ENCODE assay signal across 26 mouse cellular contexts in genomic region chr1:45597316-45597715, GRCm38 (mm10).
DNase-seq lines count a peak whose midpoint lies in the region; ATAC-seq and TF ChIP-seq lines count a peak whose summit lies in the region.
"Had no signal": no experiment of that assay in that cellular context is flagged by ENCODE, and none has a peak within 500 bp of the region (broad histone marks: within the 10 kb centered on the region; RNA-seq: fewer than 3 reads in every experiment).

No protein-coding gene starts in this region.

- DNase-seq in heart, adult 2 months, result no peak
- no peak for DNase-seq in stomach, postnatal 0 days (ENCODE audit: low spot score)
- no peak for DNase-seq in adrenal gland, adult 2 months
- DNase-seq in right cerebral cortex, adult 18-20 months, result no peak
- DNase-seq: adrenal gland, postnatal 14 days; cerebellum, adult 9-10 months; gastrocnemius, postnatal 25 days; heart, adult 18-20 months; heart, postnatal 4 days; kidney, adult 18-20 months; layer of hippocampus, adult 9-11 months; left cerebral cortex, postnatal 4 days; lung, postnatal 14 days had no signal

- no peaks in the 10 kb centered on the region for H3K27me3 ChIP-seq in heart, embryonic 16.5 days (ENCODE audit: control insufficient read depth, insufficient read depth, low read length)
- no peaks in the 10 kb centered on the region for H3K27me3 ChIP-seq in heart, adult 2 months (ENCODE audit: control insufficient read depth, insufficient read depth, low read length)
- H3K27me3 ChIP-seq in stomach, embryonic 14.5 days (ENCODE audit: control insufficient read depth, insufficient read depth, low read length), result no peaks in the 10 kb centered on the region
- H3K27me3 ChIP-seq in stomach, postnatal 0 days (ENCODE audit: control insufficient read depth, insufficient read depth, low read length), result no peaks in the 10 kb centered on the region
- no peaks in the 10 kb centered on the region for H3K27me3 ChIP-seq in embryonic facial prominence, embryonic 15.5 days
- H3K27me3 ChIP-seq in stomach, embryonic 16.5 days (ENCODE audit: control insufficient read depth, insufficient read depth, low read length), result no peaks in the 10 kb centered on the region
- H3K27me3 ChIP-seq: forebrain, embryonic 13.5 days; liver, embryonic 12.5 days; megakaryocyte, embryonic 14.5 days; midbrain, embryonic 13.5 days; neural tube, embryonic 13.5 days had no signal

- H3K4me3 ChIP-seq in heart, embryonic 16.5 days (ENCODE audit: low read length), result no peak overlapping the region
- no peak overlapping the region for H3K4me3 ChIP-seq in heart, adult 2 months
- no peak overlapping the region for H3K4me3 ChIP-seq in stomach, embryonic 14.5 days (ENCODE audit: low read depth, low read length)
- H3K4me3 ChIP-seq in stomach, postnatal 0 days (ENCODE audit: low read depth, low read length), result no peak overlapping the region
- no peak overlapping the region for H3K4me3 ChIP-seq in embryonic facial prominence, embryonic 15.5 days (replicated peaks)
- no peak overlapping the region for H3K4me3 ChIP-seq in stomach, embryonic 16.5 days (replicated peaks; ENCODE audit: low read length)
- H3K4me3 ChIP-seq: forebrain, embryonic 13.5 days; liver, embryonic 12.5 days; megakaryocyte, embryonic 14.5 days; midbrain, embryonic 13.5 days; neural tube, embryonic 13.5 days had no signal

- no peak overlapping the region for H3K9ac ChIP-seq in heart, embryonic 16.5 days (ENCODE audit: low read length)
- H3K9ac ChIP-seq in heart, adult 2 months (ENCODE audit: low read depth, low read length), result no peak overlapping the region
- H3K9ac ChIP-seq in stomach, embryonic 14.5 days (replicated peaks; ENCODE audit: low read depth, low read length), result no peak overlapping the region
- no peak overlapping the region for H3K9ac ChIP-seq in stomach, postnatal 0 days (ENCODE audit: low read length)
- no peak overlapping the region for H3K9ac ChIP-seq in embryonic facial prominence, embryonic 15.5 days
- no peak overlapping the region for H3K9ac ChIP-seq in stomach, embryonic 16.5 days (ENCODE audit: low read length)
- H3K9ac ChIP-seq: forebrain, embryonic 13.5 days; hindbrain, embryonic 14.5 days; liver, embryonic 12.5 days; midbrain, embryonic 13.5 days; neural tube, embryonic 13.5 days had no signal

- TF ChIP-seq CTCF in heart, adult 2 months (IDR thresholded peaks at IDR 0.05), result no peak
- TF ChIP-seq CTCF in stomach, postnatal 0 days (IDR thresholded peaks at IDR 0.05; ENCODE audit: low read depth), result no peak

- intact Hi-C loops in heart, adult 2 months (cut with DNase I), result no loop called here

- H3K9me3 ChIP-seq in heart, embryonic 16.5 days (replicated peaks; ENCODE audit: control insufficient read depth, low read length), result no peaks in the 10 kb centered on the region
- H3K9me3 ChIP-seq in stomach, embryonic 14.5 days (ENCODE audit: control insufficient read depth, low read depth, low read length), result no peaks in the 10 kb centered on the region
- no peaks in the 10 kb centered on the region for H3K9me3 ChIP-seq in stomach, postnatal 0 days (ENCODE audit: control insufficient read depth, low read length)
- H3K9me3 ChIP-seq in embryonic facial prominence, embryonic 15.5 days (replicated peaks), result no peaks in the 10 kb centered on the region
- no peaks in the 10 kb centered on the region for H3K9me3 ChIP-seq in stomach, embryonic 16.5 days (replicated peaks; ENCODE audit: control insufficient read depth, low read length)
- H3K9me3 ChIP-seq: forebrain, embryonic 13.5 days; liver, embryonic 12.5 days; megakaryocyte, embryonic 14.5 days; midbrain, embryonic 13.5 days; neural tube, embryonic 13.5 days had no signal

- no peak for ATAC-seq in heart, embryonic 16.5 days (replicated peaks; ENCODE audit: extremely low read depth, insufficient read depth, low FRiP score)
- peak; percentile 65; the same call in 1 of the 2 replicates for ATAC-seq in stomach, embryonic 14.5 days (ENCODE audit: insufficient number of reproducible peaks, insufficient read depth, low FRiP score, low read depth)
- no peak for ATAC-seq in stomach, postnatal 0 days (ENCODE audit: low FRiP score, low TSS enrichment)
- ATAC-seq in embryonic facial prominence, embryonic 15.5 days (ENCODE audit: insufficient number of reproducible peaks, low FRiP score, low TSS enrichment, low read depth), result no peak
- 0 out of 2 replicates have a peak, but pooled peaks have one; percentile 25 for ATAC-seq in stomach, embryonic 16.5 days (ENCODE audit: insufficient read depth, low FRiP score)
- ATAC-seq: activated CD4-positive, CD25-positive, alpha-beta regulatory T cell, adult 4 months; forebrain, embryonic 13.5 days; inflammation-experienced regulatory T-cells, adult 6 months; liver, embryonic 12.5 days; midbrain, embryonic 13.5 days had no signal

- 51% methylated on average over 2 of the region's 2 CpGs for WGBS in heart, embryonic 16.5 days
- WGBS in heart, adult 2 months, result 19% methylated on average over 2 of the region's 2 CpGs
- WGBS in stomach, embryonic 14.5 days, result 12% methylated on average over 2 of the region's 2 CpGs
- WGBS in stomach, postnatal 0 days, result 20% methylated on average over 2 of the region's 2 CpGs
- 18% methylated on average over 2 of the region's 2 CpGs for whole genome bisulfite sequencing in embryonic facial prominence, embryonic 15.5 days
- WGBS in stomach, embryonic 16.5 days, result 21% methylated on average over 2 of the region's 2 CpGs

- no peak for TF ChIP-seq POLR2A in heart, adult 2 months (IDR thresholded peaks at IDR 0.05; ENCODE audit: insufficient read depth, low read depth, low read length)

- H3K4me1 ChIP-seq in heart, embryonic 16.5 days (ENCODE audit: control insufficient read depth, insufficient read depth, low read length), result no peaks in the 10 kb centered on the region
- no peaks in the 10 kb centered on the region for H3K4me1 ChIP-seq in heart, adult 2 months (ENCODE audit: control insufficient read depth, insufficient read depth, low read length)
- no peaks in the 10 kb centered on the region for H3K4me1 ChIP-seq in stomach, embryonic 14.5 days (ENCODE audit: control insufficient read depth, insufficient read depth, low read length)
- H3K4me1 ChIP-seq in stomach, postnatal 0 days (replicated peaks; ENCODE audit: control insufficient read depth, insufficient read depth), result no peaks in the 10 kb centered on the region
- no peaks in the 10 kb centered on the region for H3K4me1 ChIP-seq in embryonic facial prominence, embryonic 15.5 days
- no peaks in the 10 kb centered on the region for H3K4me1 ChIP-seq in stomach, embryonic 16.5 days (ENCODE audit: control insufficient read depth, insufficient read depth, low read length)
- H3K4me1 ChIP-seq: forebrain, embryonic 13.5 days; liver, embryonic 12.5 days; megakaryocyte, embryonic 14.5 days; midbrain, embryonic 13.5 days; neural tube, embryonic 13.5 days had no signal

- no peak overlapping the region for H3K27ac ChIP-seq in heart, embryonic 16.5 days (ENCODE audit: low read length)
- H3K27ac ChIP-seq in heart, adult 2 months, result no peak overlapping the region
- 0 out of 2 replicates have a peak overlapping the region, but pooled peaks have one; percentile 3 for H3K27ac ChIP-seq in stomach, embryonic 14.5 days (ENCODE audit: low read length)
- H3K27ac ChIP-seq in stomach, postnatal 0 days (replicated peaks), result no peak overlapping the region
- H3K27ac ChIP-seq in embryonic facial prominence, embryonic 15.5 days (replicated peaks), result peak overlapping the region; percentile 34; the same call in 1 of the 2 replicates
- H3K27ac ChIP-seq in stomach, embryonic 16.5 days (ENCODE audit: low read length), result peak overlapping the region; percentile 70; the same call in 1 of the 2 replicates
- H3K27ac ChIP-seq: forebrain, embryonic 13.5 days; hindbrain, embryonic 14.5 days; kidney, postnatal 0 days; liver, embryonic 12.5 days; midbrain, embryonic 13.5 days; neural tube, embryonic 13.5 days had no signal

- no peaks in the 10 kb centered on the region for H3K79me2 ChIP-seq in heart, adult 2 months (replicated peaks; ENCODE audit: control insufficient read depth, insufficient read depth, low read length)

- TF ChIP-seq EP300 in heart, adult 2 months (IDR thresholded peaks at IDR 0.05; ENCODE audit: insufficient read depth, low read depth, low read length), result no peak
- TF ChIP-seq EP300 in stomach, postnatal 0 days (optimal IDR thresholded peaks at IDR 0.05), result no peak

- H3K36me3 ChIP-seq in heart, embryonic 16.5 days (ENCODE audit: control insufficient read depth, insufficient read depth), result no peaks in the 10 kb centered on the region
- H3K36me3 ChIP-seq in heart, adult 2 months (ENCODE audit: control insufficient read depth, insufficient read depth, low read length), result no peaks in the 10 kb centered on the region
- no peaks in the 10 kb centered on the region for H3K36me3 ChIP-seq in stomach, embryonic 14.5 days (ENCODE audit: control insufficient read depth, insufficient read depth, low read length)
- H3K36me3 ChIP-seq in stomach, postnatal 0 days (ENCODE audit: control insufficient read depth, insufficient read depth, low read length), result no peaks in the 10 kb centered on the region
- no peaks in the 10 kb centered on the region for H3K36me3 ChIP-seq in embryonic facial prominence, embryonic 15.5 days
- H3K36me3 ChIP-seq in stomach, embryonic 16.5 days (ENCODE audit: control insufficient read depth, insufficient read depth, low read length), result no peaks in the 10 kb centered on the region
- H3K36me3 ChIP-seq: liver, embryonic 12.5 days; midbrain, embryonic 13.5 days; neural tube, embryonic 13.5 days had no signal

- H3K4me2 ChIP-seq in heart, embryonic 16.5 days (ENCODE audit: low read depth, low read length), result 0 out of 2 replicates have a peak overlapping the region, but pooled peaks have one; percentile 12
- H3K4me2 ChIP-seq in stomach, embryonic 14.5 days (replicated peaks; ENCODE audit: low read depth, low read length), result no peak overlapping the region
- H3K4me2 ChIP-seq in stomach, postnatal 0 days (replicated peaks; ENCODE audit: low read depth), result no peak overlapping the region
- no peak overlapping the region for H3K4me2 ChIP-seq in embryonic facial prominence, embryonic 15.5 days (replicated peaks)
- peak overlapping the region; percentile 20; the same call in 1 of the 2 replicates for H3K4me2 ChIP-seq in stomach, embryonic 16.5 days (ENCODE audit: low read depth, low read length)
- H3K4me2 ChIP-seq: forebrain, embryonic 13.5 days; hindbrain, embryonic 14.5 days; liver, embryonic 12.5 days; midbrain, embryonic 13.5 days; neural tube, embryonic 13.5 days had no signal

Comparison
In these comparisons a context has a peak if more than half of its experiments do, and no peak if none do; other contexts are left out.
1. ATAC-seq: peak in stomach, embryonic 14.5 days (single experiment) and stomach, embryonic 16.5 days (single experiment); none in heart, embryonic 16.5 days (single experiment), stomach, postnatal 0 days (single experiment) and embryonic facial prominence, embryonic 15.5 days (single experiment).
2. H3K27ac ChIP-seq: peak in stomach, embryonic 14.5 days (single experiment), embryonic facial prominence, embryonic 15.5 days (single experiment) and stomach, embryonic 16.5 days (single experiment); none in heart, embryonic 16.5 days (single experiment), heart, adult 2 months (single experiment) and stomach, postnatal 0 days (single experiment).
3. H3K4me2 ChIP-seq: peak in heart, embryonic 16.5 days (single experiment) and stomach, embryonic 16.5 days (single experiment); none in stomach, embryonic 14.5 days (single experiment), stomach, postnatal 0 days (single experiment) and embryonic facial prominence, embryonic 15.5 days (single experiment).